Mouse (Mus musculus) kidney, embryonic 16.5 days (tissue): ENCODE measurements around the gene Nckap5. TPM values are rescaled to one million over a fixed set of nuclear protein-coding genes. Genes with fewer than 3 reads are reported as not detected.

ENCODE experiments used
- ATAC-seq: fragments of 200-750 bp; cut with Nextera tagmentation; 2 replicates; pipeline ENCODE4 v1.8.0; 2017; ENCODE audit warnings: moderate TSS enrichment; ENCODE audit not compliant: low FRiP score, low TSS enrichment
- H3K27ac ChIP-seq: fragments of 300-500 bp; sonication (generic); 2 replicates; pipeline ENCODE4 v1.5.1; 2014; ENCODE audit warnings: low read length
- H3K27me3 ChIP-seq: fragments of 300-500 bp; sonication (generic); 2 replicates; pipeline ENCODE4 v1.6.1; 2014; ENCODE audit warnings: low read length, control low read depth, mixed read lengths; ENCODE audit not compliant: insufficient read depth
- H3K36me3 ChIP-seq: fragments of 300-500 bp; sonication (generic); 2 replicates; pipeline ENCODE4 v1.6.1; 2014; ENCODE audit warnings: low read length, control low read depth, mixed read lengths; ENCODE audit not compliant: insufficient read depth
- H3K4me1 ChIP-seq: fragments of 300-500 bp; sonication (generic); 2 replicates; pipeline ENCODE4 v1.6.1; 2014; ENCODE audit warnings: low read length, control low read depth, mixed read lengths; ENCODE audit not compliant: insufficient read depth
- H3K4me2 ChIP-seq: fragments of 300-500 bp; sonication (generic); replicated peaks from 2 replicates; pipeline ENCODE4 v1.6.1; 2014; ENCODE audit warnings: low read depth, low read length
- H3K4me3 ChIP-seq: fragments of 300-500 bp; sonication (generic); 2 replicates; pipeline ENCODE4 v1.5.1; 2014; ENCODE audit warnings: mild to moderate bottlenecking, low read length
- H3K9ac ChIP-seq: fragments of 300-500 bp; sonication (generic); replicated peaks from 2 replicates; pipeline ENCODE4 v1.6.1; 2014; ENCODE audit warnings: low read length
- H3K9me3 ChIP-seq: fragments of 300-500 bp; sonication (generic); 2 replicates; pipeline ENCODE4 v1.6.1; 2016; ENCODE audit warnings: low read length, control low read depth
- WGBS: fragments of 180-500 bp; shearing (Covaris S2); extraction: QIAGEN DNeasy Blood & Tissue Kit; methylation state at CpG from one replicate; pipeline ENCODE4 v1.1.7; 2014; 5-methylcytosine and 5-hydroxymethylcytosine counted together
- polyA plus RNA-seq: library from polyadenylated mRNA; unstranded; fragments of >200 nt; fragmentation: Nextera tagmentation; extraction: Ambion mirVana; gene quantifications from 2 replicates; pipeline ENCODE4 v1.2.1, GENCODE M21; 2015

Gene Nckap5
- polyA plus RNA-seq, 1 experiment from 2014 or later, result 4.2 TPM

DNA sequence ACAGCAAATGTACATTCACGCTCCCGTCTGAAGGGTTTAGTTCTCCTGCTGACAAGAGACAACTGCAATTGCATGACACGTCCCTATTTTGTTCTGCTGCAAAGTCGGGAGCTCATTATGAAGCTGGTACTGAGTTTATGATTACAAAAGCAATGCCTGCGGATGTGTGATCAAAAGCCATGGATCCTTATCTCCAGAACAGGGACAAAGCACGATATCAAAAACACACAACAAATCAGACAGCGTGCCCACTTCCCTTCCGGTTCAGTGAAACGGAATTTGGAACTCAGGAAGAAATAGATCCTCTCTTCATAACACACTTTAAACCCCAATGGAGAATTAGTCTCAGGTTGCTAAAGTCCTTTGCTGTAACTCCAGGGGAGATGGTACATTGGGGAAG, 379.1 kb downstream of the Nckap5 start:
- Histone ChIP-seq H3K4me1 (no peaks in the 10 kb centered on the region), H3K36me3 (no peaks in the 10 kb centered on the region), H3K27ac (no peak overlapping the region), H3K4me3 (no peak overlapping the region), H3K9ac (no peak overlapping the region), H3K27me3 (no peaks in the 10 kb centered on the region), H3K9me3 (no peaks in the 10 kb centered on the region), H3K4me2 (no peak overlapping the region)
- no peak for ATAC-seq
- WGBS, result 62% methylated on average over 9 of the region's 9 CpGs

- Histone ChIP-seq H3K4me2 (no peak overlapping the region), H3K9ac (no peak overlapping the region), H3K27me3 (no peaks in the 10 kb centered on the region), H3K9me3 (no peaks in the 10 kb centered on the region), H3K27ac (no peak overlapping the region), H3K36me3 (no peaks in the 10 kb centered on the region), H3K4me3 (no peak overlapping the region), H3K4me1 (no peaks in the 10 kb centered on the region)
- ATAC-seq, result no peak
- 33% methylated on average over 2 of the region's 2 CpGs for WGBS
Observed at GRCm38 (mm10) chr1:126449424-126449823, 381.2 kb downstream of the Nckap5 start.

DNA sequence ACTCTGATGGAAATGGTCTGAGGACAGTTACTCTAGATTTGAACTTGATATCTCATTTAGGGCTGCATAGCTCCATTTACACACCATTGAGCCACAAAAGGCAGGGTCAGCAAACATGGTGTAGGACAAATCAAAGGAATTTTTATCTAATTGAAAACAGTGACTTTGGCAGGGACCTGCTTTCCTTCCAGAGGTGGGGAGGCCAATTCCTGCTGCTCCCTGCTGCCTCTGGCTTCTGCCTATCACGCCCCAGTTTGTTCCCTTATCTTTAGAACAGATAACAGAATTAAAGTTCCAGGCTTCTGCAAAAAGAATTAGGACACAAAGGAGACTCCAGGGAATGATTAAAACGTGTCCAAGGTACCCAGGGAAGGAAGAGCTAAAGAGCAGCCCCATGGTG, 386.7 kb downstream of the Nckap5 start:
- 73% methylated on average over 2 of the region's 2 CpGs for WGBS
- H3K9me3 ChIP-seq, result no peaks in the 10 kb centered on the region

GRCm38 (mm10) chr1:126442723-126443122, 387.9 kb downstream of the Nckap5 start:
- Histone ChIP-seq H3K4me1 (no peaks in the 10 kb centered on the region), H3K4me3 (no peak overlapping the region), H3K27me3 (no peaks in the 10 kb centered on the region), H3K36me3 (no peaks in the 10 kb centered on the region), H3K9ac (no peak overlapping the region), H3K4me2 (no peak overlapping the region), H3K27ac (no peak overlapping the region), H3K9me3 (no peaks in the 10 kb centered on the region)
- ATAC-seq, result no peak
- WGBS, result 94% methylated on average over 1 of the region's 1 CpGs

More for the DNA sequence above, 386.7 kb downstream of the Nckap5 start:
- Histone ChIP-seq H3K27me3 (no peaks in the 10 kb centered on the region), H3K4me2 (no peak overlapping the region), H3K9ac (no peak overlapping the region), H3K36me3 (no peaks in the 10 kb centered on the region), H3K4me3 (no peak overlapping the region), H3K4me1 (no peaks in the 10 kb centered on the region), H3K27ac (no peak overlapping the region)
- no peak for ATAC-seq

- Histone ChIP-seq H3K27ac (no peak overlapping the region), H3K4me3 (no peak overlapping the region), H3K27me3 (no peaks in the 10 kb centered on the region), H3K4me2 (no peak overlapping the region), H3K9ac (no peak overlapping the region), H3K9me3 (no peaks in the 10 kb centered on the region), H3K36me3 (no peaks in the 10 kb centered on the region), H3K4me1 (no peaks in the 10 kb centered on the region)
- WGBS, result 65% methylated on average over 6 of the region's 6 CpGs
- no peak for ATAC-seq
Observed at GRCm38 (mm10) chr1:126438000-126438572, 392.5 kb downstream of the Nckap5 start.

DNA sequence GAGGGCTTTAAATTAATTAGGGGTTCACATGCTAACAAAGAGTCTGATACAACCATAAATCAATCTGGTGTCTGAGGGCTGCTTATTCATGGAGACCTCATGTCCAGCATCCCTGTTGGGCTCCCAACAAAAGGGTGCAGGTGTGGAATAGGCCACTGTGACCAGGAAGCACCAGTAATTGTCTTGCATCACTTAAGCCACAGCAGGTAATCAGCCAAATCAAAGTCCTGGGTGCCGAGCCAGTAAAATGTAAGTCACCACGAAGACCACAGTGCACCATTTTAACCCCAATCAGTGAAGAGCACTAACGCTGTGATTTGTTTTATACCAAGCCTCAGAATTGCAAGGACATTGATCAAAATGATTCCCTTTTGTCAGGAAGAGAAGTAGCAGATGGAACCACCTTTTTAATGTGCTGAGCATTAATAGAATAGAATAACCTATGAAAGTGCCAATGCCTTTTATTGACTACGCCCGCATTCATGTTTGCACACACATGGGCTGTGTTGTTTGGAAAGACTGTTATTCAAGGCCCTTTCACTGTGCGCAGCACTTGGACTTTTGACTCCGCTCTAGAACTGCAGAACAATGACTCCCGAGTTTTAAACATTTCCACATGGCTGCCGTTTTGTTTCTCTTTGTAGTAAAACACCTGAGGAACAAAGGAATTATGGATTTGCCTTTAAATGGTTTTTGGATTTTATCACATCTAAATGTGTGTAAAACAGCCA, 393.5 kb downstream of the Nckap5 start:
- H3K4me3 ChIP-seq, result no peak overlapping the region
- ATAC-seq, result no peak
- 70% methylated on average over 9 of the region's 9 CpGs for WGBS

DNA sequence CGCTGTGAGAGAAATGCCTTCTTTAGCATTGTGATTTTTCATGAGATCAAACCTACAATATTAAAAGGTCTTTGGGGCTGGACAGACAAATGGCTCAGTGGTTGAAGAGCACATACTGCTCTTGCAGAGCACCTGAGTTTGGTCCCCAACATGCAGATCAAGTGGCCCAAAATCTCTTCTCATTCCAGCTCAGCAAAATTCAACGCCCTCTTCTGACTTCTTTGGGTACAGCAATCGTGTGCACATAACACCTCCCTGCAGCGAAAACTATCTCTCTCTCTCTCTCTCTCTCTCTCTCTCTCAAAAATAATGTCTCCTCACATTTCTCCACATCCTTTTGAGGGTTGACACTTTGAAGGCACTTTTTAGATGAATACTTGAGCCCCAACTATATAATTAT, 398.3 kb downstream of the Nckap5 start:
- WGBS, result 92% methylated on average over 4 of the region's 4 CpGs
- Histone ChIP-seq H3K27me3 (no peaks in the 10 kb centered on the region), H3K9me3 (no peaks in the 10 kb centered on the region), H3K4me2 (no peak overlapping the region), H3K27ac (no peak overlapping the region), H3K4me3 (no peak overlapping the region), H3K36me3 (no peaks in the 10 kb centered on the region), H3K4me1 (no peaks in the 10 kb centered on the region), H3K9ac (no peak overlapping the region)
- no peak for ATAC-seq

More for the DNA sequence above, 393.5 kb downstream of the Nckap5 start:
- Histone ChIP-seq H3K9me3 (no peaks in the 10 kb centered on the region), H3K27me3 (no peaks in the 10 kb centered on the region), H3K9ac (no peak overlapping the region), H3K4me2 (no peak overlapping the region), H3K27ac (no peak overlapping the region), H3K36me3 (no peaks in the 10 kb centered on the region), H3K4me1 (no peaks in the 10 kb centered on the region)

- WGBS, result 23% methylated on average over 5 of the region's 5 CpGs
- Histone ChIP-seq H3K9ac (no peak overlapping the region), H3K9me3 (no peaks in the 10 kb centered on the region), H3K27ac (no peak overlapping the region), H3K4me3 (no peak overlapping the region), H3K36me3 (no peaks in the 10 kb centered on the region), H3K27me3 (no peaks in the 10 kb centered on the region), H3K4me1 (no peaks in the 10 kb centered on the region), H3K4me2 (no peak overlapping the region)
- peak; percentile 49; the same call in 1 of the 2 replicates for ATAC-seq
Observed at GRCm38 (mm10) chr1:126431594-126431993, 399.0 kb downstream of the Nckap5 start.

- no peaks in the 10 kb centered on the region for H3K27me3 ChIP-seq
- H3K27ac ChIP-seq, result no peak overlapping the region
- H3K4me2 ChIP-seq, result no peak overlapping the region
- H3K36me3 ChIP-seq, result no peaks in the 10 kb centered on the region
- H3K9ac ChIP-seq, result no peak overlapping the region
- no peak overlapping the region for H3K4me3 ChIP-seq
- 70% methylated on average over 5 of the region's 5 CpGs for WGBS
- no peak for ATAC-seq
- no peaks in the 10 kb centered on the region for H3K4me1 ChIP-seq
- H3K9me3 ChIP-seq, result no peaks in the 10 kb centered on the region
Observed at GRCm38 (mm10) chr1:126411426-126411825, 419.2 kb downstream of the Nckap5 start.

GRCm38 (mm10) chr1:126407886-126408285, 422.7 kb downstream of the Nckap5 start:
- 17% methylated on average over 4 of the region's 4 CpGs for WGBS
- H3K27me3 ChIP-seq, result no peaks in the 10 kb centered on the region
- no peak overlapping the region for H3K9ac ChIP-seq
- no peaks in the 10 kb centered on the region for H3K36me3 ChIP-seq
- H3K9me3 ChIP-seq, result no peaks in the 10 kb centered on the region
- H3K4me1 ChIP-seq, result no peaks in the 10 kb centered on the region
- H3K4me2 ChIP-seq, result no peak overlapping the region
- H3K27ac ChIP-seq, result no peak overlapping the region
- no peak for ATAC-seq
- no peak overlapping the region for H3K4me3 ChIP-seq
